Mouse (Mus musculus) limb, embryonic 12.5 days (tissue): Measurements from ENCODE around the gene Kcnn4. TPM values are rescaled to one million over a fixed set of nuclear protein-coding genes. Genes with fewer than 3 reads are reported as not detected.
A peak's percentile ranks its signal among the peaks of the same experiment; 100 is the strongest.

Experiments
- ATAC-seq: fragments of 200-750 bp; cut with Nextera tagmentation; 2 replicates; pipeline ENCODE4 v1.8.0; 2017; ENCODE audit warnings: low read depth, moderate TSS enrichment; ENCODE audit not compliant: insufficient number of reproducible peaks, insufficient read depth, low FRiP score, low TSS enrichment
- H3K27ac ChIP-seq: fragments of 300-500 bp; sonication (generic); 2 replicates; pipeline ENCODE4 v1.5.1; 2016; ENCODE audit warnings: mild to moderate bottlenecking, moderate library complexity
- H3K27me3 ChIP-seq: fragments of 300-500 bp; sonication (generic); 2 replicates; pipeline ENCODE4 v1.6.1; 2016; ENCODE audit warnings: mild to moderate bottlenecking, moderate library complexity
- H3K36me3 ChIP-seq: fragments of 300-500 bp; sonication (generic); 2 replicates; pipeline ENCODE4 v1.6.1; 2016; ENCODE audit warnings: mild to moderate bottlenecking, moderate library complexity
- H3K4me1 ChIP-seq: fragments of 300-500 bp; sonication (generic); replicated peaks from 2 replicates; pipeline ENCODE4 v1.6.1; 2016
- H3K4me2 ChIP-seq: fragments of 300-500 bp; sonication (generic); 2 replicates; pipeline ENCODE4 v1.6.1; 2016; ENCODE audit warnings: mild to moderate bottlenecking, moderate library complexity
- H3K4me3 ChIP-seq: fragments of 300-500 bp; sonication (generic); replicated peaks from 2 replicates; pipeline ENCODE4 v1.5.1; 2016; ENCODE audit warnings: mild to moderate bottlenecking
- H3K9ac ChIP-seq: fragments of 300-500 bp; sonication (generic); replicated peaks from 2 replicates; pipeline ENCODE4 v1.6.1; 2016; ENCODE audit warnings: mild to moderate bottlenecking, moderate library complexity
- H3K9me3 ChIP-seq: fragments of 300-500 bp; sonication (generic); 2 replicates; pipeline ENCODE4 v1.6.1; 2016; ENCODE audit warnings: mild to moderate bottlenecking, moderate library complexity
- WGBS: fragments of 180-500 bp; shearing (Covaris S2); methylation state at CpG from one replicate; pipeline ENCODE4 v1.1.7; 2016; 5-methylcytosine and 5-hydroxymethylcytosine counted together
- polyA plus RNA-seq: library from polyadenylated mRNA; unstranded; fragments of >200 nt; fragmentation: Nextera tagmentation; extraction: Ambion mirVana; gene quantifications from 2 replicates; pipeline ENCODE4 v1.2.1, GENCODE M21; 2016

The Kcnn4 gene
- polyA plus RNA-seq, 1 experiment from 2014 or later, result 2.1 TPM

- WGBS, result 54% methylated on average over 10 of the region's 10 CpGs
- peaks cover 45% of the 10 kb centered on the region for H3K4me1 ChIP-seq
- H3K27ac ChIP-seq, result peak overlapping the region; percentile 80; the same call in 1 of the 2 replicates
These were observed 8.1 kb downstream of the Kcnn4 start for GRCm38 (mm10) chr7:24378049-24378701.

GRCm38 (mm10) chr7:24379934-24380333 lies 9.9 kb downstream of the Kcnn4 start:
- H3K4me3 ChIP-seq, result no peak overlapping the region
- 12% methylated on average over 7 of the region's 7 CpGs for whole genome bisulfite sequencing
- ATAC-seq, result peak; percentile 24; the same call in 1 of the 2 replicates
- peaks cover 38% of the 10 kb centered on the region for H3K4me1 ChIP-seq
- peaks cover 7% of the 10 kb centered on the region for H3K27me3 ChIP-seq
- no peaks in the 10 kb centered on the region for H3K9me3 ChIP-seq
- peak overlapping the region; percentile 75 for H3K27ac ChIP-seq
- no peak overlapping the region; the same call in 1 of the 2 replicates for H3K9ac ChIP-seq
- peak overlapping the region; percentile 24; the same call in 1 of the 2 replicates for H3K4me2 ChIP-seq
- no peaks in the 10 kb centered on the region for H3K36me3 ChIP-seq

More at GRCm38 (mm10) chr7:24378049-24378701, 8.1 kb downstream of the Kcnn4 start:
- no peak for ATAC-seq
- Histone ChIP-seq H3K9me3 (no peaks in the 10 kb centered on the region), H3K36me3 (no peaks in the 10 kb centered on the region), H3K4me2 (peak overlapping the region; percentile 59), H3K9ac (no peak overlapping the region), H3K27me3 (peaks cover 11% of the 10 kb centered on the region), H3K4me3 (no peak overlapping the region)

GRCm38 (mm10) chr7:24380370-24380769 lies 10.3 kb downstream of the Kcnn4 start:
- H3K4me3 ChIP-seq, result no peak overlapping the region
- peaks cover 38% of the 10 kb centered on the region for H3K4me1 ChIP-seq
- no peaks in the 10 kb centered on the region for H3K9me3 ChIP-seq
- peak overlapping the region; percentile 75 for H3K27ac ChIP-seq
- peak overlapping the region; percentile 24; the same call in 1 of the 2 replicates for H3K4me2 ChIP-seq
- 46% methylated on average over 2 of the region's 2 CpGs for WGBS
- H3K27me3 ChIP-seq, result peaks cover 7% of the 10 kb centered on the region
- ATAC-seq, result 0 out of 2 replicates have a peak, but pooled peaks have one; percentile 1
- no peaks in the 10 kb centered on the region for H3K36me3 ChIP-seq
- no peak overlapping the region; the same call in 1 of the 2 replicates for H3K9ac ChIP-seq

- 84% methylated on average over 16 of the region's 16 CpGs for WGBS
These were observed 12.8 kb downstream of the Kcnn4 start for GRCm38 (mm10) chr7:24382730-24383372.

GRCm38 (mm10) chr7:24384070-24384469 lies 14.0 kb downstream of the Kcnn4 start:
- Histone ChIP-seq H3K4me2 (no peak overlapping the region), H3K36me3 (no peaks in the 10 kb centered on the region), H3K27me3 (no peaks in the 10 kb centered on the region), H3K9me3 (no peaks in the 10 kb centered on the region), H3K4me1 (peaks cover 15% of the 10 kb centered on the region), H3K9ac (no peak overlapping the region), H3K27ac (0 out of 2 replicates have a peak overlapping the region, but pooled peaks have one; percentile 23), H3K4me3 (no peak overlapping the region)
- WGBS, result 58% methylated on average over 6 of the region's 6 CpGs
- no peak for ATAC-seq

More at GRCm38 (mm10) chr7:24382730-24383372, 12.8 kb downstream of the Kcnn4 start:
- Histone ChIP-seq H3K27ac (no peak overlapping the region), H3K9ac (no peak overlapping the region), H3K9me3 (no peaks in the 10 kb centered on the region), H3K4me2 (no peak overlapping the region), H3K36me3 (no peaks in the 10 kb centered on the region), H3K27me3 (no peaks in the 10 kb centered on the region), H3K4me3 (no peak overlapping the region), H3K4me1 (peaks cover 27% of the 10 kb centered on the region)
- no peak for ATAC-seq

- ATAC-seq, result no peak
- Histone ChIP-seq H3K4me2 (peak overlapping the region; percentile 30), H3K4me1 (peaks cover 16% of the 10 kb centered on the region), H3K4me3 (no peak overlapping the region), H3K27ac (no peak overlapping the region), H3K9ac (no peak overlapping the region), H3K36me3 (no peaks in the 10 kb centered on the region), H3K27me3 (no peaks in the 10 kb centered on the region), H3K9me3 (no peaks in the 10 kb centered on the region)
- 8% methylated on average over 11 of the region's 11 CpGs for WGBS
These were observed 14.8 kb downstream of the Kcnn4 start for GRCm38 (mm10) chr7:24384827-24385226.

GRCm38 (mm10) chr7:24387059-24387556 lies 17.0 kb downstream of the Kcnn4 start:
- Histone ChIP-seq H3K4me3 (no peak overlapping the region), H3K4me2 (no peak overlapping the region), H3K27me3 (no peaks in the 10 kb centered on the region), H3K27ac (no peak overlapping the region), H3K36me3 (no peaks in the 10 kb centered on the region), H3K9ac (no peak overlapping the region), H3K4me1 (peaks cover 28% of the 10 kb centered on the region), H3K9me3 (no peaks in the 10 kb centered on the region)
- WGBS, result 89% methylated on average over 10 of the region's 10 CpGs
- ATAC-seq, result no peak

- H3K9ac ChIP-seq, result no peak overlapping the region
- H3K9me3 ChIP-seq, result no peaks in the 10 kb centered on the region
- H3K4me3 ChIP-seq, result no peak overlapping the region
- peaks cover 34% of the 10 kb centered on the region for H3K4me1 ChIP-seq
- no peaks in the 10 kb centered on the region for H3K36me3 ChIP-seq
- no peak for ATAC-seq
- H3K4me2 ChIP-seq, result no peak overlapping the region
- H3K27me3 ChIP-seq, result no peaks in the 10 kb centered on the region
- 54% methylated on average over 13 of the region's 13 CpGs for WGBS
- peak overlapping the region; percentile 67 for H3K27ac ChIP-seq
These were observed 19.6 kb downstream of the Kcnn4 start for GRCm38 (mm10) chr7:24389516-24390187.

GRCm38 (mm10) chr7:24390512-24390911 lies 20.4 kb downstream of the Kcnn4 start:
- WGBS, result 39% methylated on average over 7 of the region's 7 CpGs
- Histone ChIP-seq H3K9me3 (no peaks in the 10 kb centered on the region), H3K4me1 (peaks cover 42% of the 10 kb centered on the region), H3K9ac (no peak overlapping the region), H3K27me3 (no peaks in the 10 kb centered on the region), H3K27ac (peak overlapping the region; percentile 76), H3K4me2 (peak overlapping the region; percentile 46), H3K36me3 (no peaks in the 10 kb centered on the region), H3K4me3 (peak overlapping the region; percentile 22; the same call in 1 of the 2 replicates)
- ATAC-seq, result no peak

- peak; percentile 60 for ATAC-seq
- Histone ChIP-seq H3K4me2 (peak overlapping the region; percentile 46), H3K9ac (no peak overlapping the region), H3K4me1 (peaks cover 46% of the 10 kb centered on the region), H3K27me3 (no peaks in the 10 kb centered on the region), H3K36me3 (no peaks in the 10 kb centered on the region), H3K4me3 (peak overlapping the region; percentile 22), H3K9me3 (no peaks in the 10 kb centered on the region), H3K27ac (peak overlapping the region; percentile 76)
- WGBS, result under 1% methylated on average over 5 of the region's 5 CpGs
These were observed 21.0 kb downstream of the Kcnn4 start for GRCm38 (mm10) chr7:24391077-24391476.

- Histone ChIP-seq H3K9ac (no peak overlapping the region), H3K4me1 (peaks cover 46% of the 10 kb centered on the region), H3K4me2 (peak overlapping the region; percentile 46; the same call in 1 of the 2 replicates), H3K36me3 (no peaks in the 10 kb centered on the region), H3K27ac (peak overlapping the region; percentile 76), H3K4me3 (no peak overlapping the region), H3K27me3 (no peaks in the 10 kb centered on the region), H3K9me3 (no peaks in the 10 kb centered on the region)
- no peak for ATAC-seq
- 78% methylated on average over 2 of the region's 2 CpGs for WGBS
These were observed 21.6 kb downstream of the Kcnn4 start for GRCm38 (mm10) chr7:24391687-24392086.
